Mouse (Mus musculus): ENCODE data around the gene Thumpd3.

GRCm38 (mm10) chr6:113006833-113007232, 39.2 kb upstream of the Thumpd3 start:
- no peak for TF ChIP-seq GATA1 (IDR thresholded peaks at IDR 0.05; ENCODE audit: borderline replicate concordance, low read length)
- TF ChIP-seq CTCF (IDR thresholded peaks at IDR 0.05; ENCODE audit: low read depth, low read length): no peak
